Mouse (Mus musculus): ENCODE data around the gene Cd28. TPM values are rescaled to one million over a fixed set of nuclear protein-coding genes. Genes with fewer than 3 reads are reported as not detected.
A peak's percentile ranks its signal among the peaks of the same experiment; 100 is the strongest.

Gene Cd28
- total and polyA plus RNA-seq, 3 experiments, result 1.0 to 4.4 (median 1.8) TPM

DNA sequence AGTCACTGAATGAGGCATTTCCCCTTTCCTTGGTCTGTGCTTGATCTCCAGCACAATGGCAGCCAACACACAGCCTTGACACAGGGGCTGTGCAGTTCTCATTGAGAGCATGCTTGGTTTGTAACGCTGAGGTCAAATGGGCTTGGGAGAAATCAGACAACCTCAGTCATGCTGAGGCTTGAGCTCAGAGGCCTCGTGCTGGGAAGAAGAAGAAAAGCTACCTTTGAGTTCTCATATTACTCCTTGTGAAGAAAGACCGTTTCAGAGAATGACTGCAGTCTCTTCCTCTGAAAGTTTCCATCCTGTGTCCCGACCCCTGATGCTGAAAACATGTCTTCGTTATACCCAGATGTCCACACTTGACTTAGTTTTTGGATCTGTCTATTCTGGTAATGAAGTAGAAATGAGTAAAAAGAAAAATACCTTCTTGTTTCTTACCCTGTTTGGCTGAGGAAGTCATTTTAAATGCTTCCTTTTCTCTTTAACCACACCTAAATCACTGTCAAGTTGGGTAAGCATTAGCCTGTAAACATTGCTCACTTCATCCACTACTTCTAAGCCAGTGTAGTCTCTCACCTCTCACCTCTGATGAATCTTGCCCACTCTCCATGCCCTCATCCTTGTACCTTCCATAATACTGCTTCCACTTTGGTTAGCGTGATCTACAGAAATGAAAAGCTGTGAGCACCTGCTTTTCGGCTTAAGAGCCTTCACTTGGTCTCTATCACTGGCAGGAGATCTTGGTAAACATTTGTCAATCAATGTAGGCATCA is 43.1 kb downstream of the Cd28 start:
- dilution Hi-C loops (cut with MboI; ENCODE audit: extremely low pct_ligation_motif_present, extremely low pct_unique_long_range_greater_than_20kb, low sequenced_read_pairs), result no loop called here
- Histone ChIP-seq H3K79me2 (replicated peaks; ENCODE audit: control insufficient read depth, extremely low read depth, insufficient read depth, poor library complexity, severe bottlenecking) (peaks cover 3% of the 10 kb centered on the region; the same call in 1 of the 2 replicates), H3K9me3 (replicated peaks; ENCODE audit: low read length) (no peaks in the 10 kb centered on the region), H3K4me1 (ENCODE audit: control insufficient read depth in 1 of 2, insufficient read depth in 2 of 2) (peaks cover 14 to 17% of the 10 kb centered on the region in 2 experiments), H3K36me3 (replicated peaks in 1 of 2; ENCODE audit: control insufficient read depth in 1 of 2, insufficient read depth in 1 of 2, low read length in 1 of 2) (no peaks in the 10 kb centered on the region), H3K4me2 (ENCODE audit: insufficient read depth, low read depth, poor library complexity, severe bottlenecking) (peak overlapping the region; percentile 70), H3K9ac (ENCODE audit: insufficient read depth, low read depth) (peak overlapping the region; percentile 50), H3K4me3 (replicated peaks in 1 of 3; ENCODE audit: low read depth in 2 of 3, low read length in 2 of 3, poor library complexity in 1 of 3) (no peak overlapping the region), H3K27ac (ENCODE audit: insufficient read depth, low read depth) (peak overlapping the region; percentile 87), H3K27me3 (replicated peaks) (no peaks in the 10 kb centered on the region)
- TF ChIP-seq SIN3A (IDR thresholded peaks at IDR 0.05; ENCODE audit: low read length) (no peak), EP300 (IDR thresholded peaks at IDR 0.05; ENCODE audit: low read length) (peak; percentile 63), NRF1 (IDR thresholded peaks at IDR 0.05; ENCODE audit: low read depth, low read length) (no peak), TBP (conservative IDR thresholded peaks at IDR 0.05; ENCODE audit: low read depth, low read length) (no peak; the same call in 1 of the 2 replicates), MAZ (IDR thresholded peaks at IDR 0.05; ENCODE audit: low read depth, low read length) (no peak), GABPA (IDR thresholded peaks at IDR 0.05; ENCODE audit: insufficient replicate concordance, low read depth, low read length) (no peak), E2F4 (IDR thresholded peaks at IDR 0.05; ENCODE audit: insufficient replicate concordance, low read depth, low read length) (no peak), RAD21 (IDR thresholded peaks at IDR 0.05; ENCODE audit: low read depth, low read length) (no peak), IRF4 (IDR thresholded peaks at IDR 0.05; ENCODE audit: low read depth, low read length) (peak; percentile 59), MYC (IDR thresholded peaks at IDR 0.05; ENCODE audit: low read depth, low read length) (peak; percentile 81), RCOR1 (conservative IDR thresholded peaks at IDR 0.05; ENCODE audit: low read depth, low read length) (peak; percentile 51; the same call in 1 of the 2 replicates), ZC3H11A (IDR thresholded peaks at IDR 0.05; ENCODE audit: low read depth, low read length) (no peak), TCF12 (IDR thresholded peaks at IDR 0.05; ENCODE audit: low read depth, low read length) (no peak), ELF1 (IDR thresholded peaks at IDR 0.05; ENCODE audit: low read depth, low read length) (no peak), NELFE (IDR thresholded peaks at IDR 0.05; ENCODE audit: low read depth, low read length) (no peak), USF1 (IDR thresholded peaks at IDR 0.05; ENCODE audit: low read depth, low read length) (no peak), MEF2A (IDR thresholded peaks at IDR 0.05; ENCODE audit: borderline replicate concordance, low read depth, low read length) (peak; percentile 39; the same call in 1 of the 2 replicates), ZNF384 (IDR thresholded peaks at IDR 0.05; ENCODE audit: low read depth, low read length) (no peak), SMC3 (IDR thresholded peaks at IDR 0.05; ENCODE audit: low read depth, low read length) (no peak), MAFK (IDR thresholded peaks at IDR 0.05; ENCODE audit: insufficient replicate concordance, low read length) (no peak), ETS1 (conservative IDR thresholded peaks at IDR 0.05; ENCODE audit: low read depth, low read length) (0 out of 2 replicates have a peak, but pooled peaks have one; percentile 10), POLR2A (IDR thresholded peaks at IDR 0.05; ENCODE audit: low read depth, low read length) (peak; percentile 24; the same call in 1 of the 2 replicates), MXI1 (IDR thresholded peaks at IDR 0.05; ENCODE audit: low read depth, low read length) (0 out of 2 replicates have a peak, but pooled peaks have one; percentile 27), BHLHE40 (IDR thresholded peaks at IDR 0.05; ENCODE audit: low read depth, low read length) (0 out of 2 replicates have a peak, but pooled peaks have one; percentile 47), POLR2AphosphoS2 (IDR thresholded peaks at IDR 0.05; ENCODE audit: low read depth, low read length) (no peak), CHD2 (IDR thresholded peaks at IDR 0.05; ENCODE audit: low read length) (no peak), ZMIZ1 (IDR thresholded peaks at IDR 0.05; ENCODE audit: low read depth, low read length) (no peak), UBTF (IDR thresholded peaks at IDR 0.05; ENCODE audit: low read depth, low read length) (no peak), USF2 (conservative IDR thresholded peaks at IDR 0.05; ENCODE audit: low read depth, low read length) (no peak), MAX (IDR thresholded peaks at IDR 0.05; ENCODE audit: low read length) (peak; percentile 70), JUN (IDR thresholded peaks at IDR 0.05; ENCODE audit: insufficient read depth, low read depth, low read length) (peak; percentile 24; the same call in 1 of the 2 replicates), CTCF (conservative IDR thresholded peaks at IDR 0.05 in 1 of 2, IDR thresholded peaks at IDR 0.05 in 1 of 2; ENCODE audit: low read depth in 2 of 2, low read length in 2 of 2) (no peak), CHD1 (IDR thresholded peaks at IDR 0.05; ENCODE audit: low read depth, low read length) (peak; percentile 34; the same call in 1 of the 2 replicates), ZKSCAN1 (IDR thresholded peaks at IDR 0.05; ENCODE audit: borderline replicate concordance, low read depth, low read length) (no peak), HCFC1 (IDR thresholded peaks at IDR 0.05; ENCODE audit: low read depth, low read length) (no peak), KAT2A (IDR thresholded peaks at IDR 0.05; ENCODE audit: insufficient replicate concordance, low read length) (no peak), JUND (conservative IDR thresholded peaks at IDR 0.05; ENCODE audit: low read depth, low read length) (0 out of 2 replicates have a peak, but pooled peaks have one; percentile 13), PAX5 (IDR thresholded peaks at IDR 0.05; ENCODE audit: low read length) (no peak)
- in situ Hi-C loops (cut with MboI; ENCODE audit: low pct_ligation_motif_present, low pct_unique_long_range_greater_than_20kb, low sequenced_read_pairs), result no loop called here
- DNase-seq (ENCODE audit: extremely low read depth), result peak; percentile 12
